Mouse (Mus musculus): ENCODE measurements around the gene A030003K21Rik. TPM values are rescaled to one million over a fixed set of nuclear protein-coding genes. Genes with fewer than 3 reads are reported as not detected.
A peak's percentile ranks its signal among the peaks of the same experiment; 100 is the strongest.
"Not testable (repeated sequence)": the region's sequence is repeated elsewhere in the genome, so short reads cannot be mapped to it uniquely, and the experiment has no call there.

Gene A030003K21Rik
- total RNA-seq (2021): not detected

- DNase-seq (ENCODE audit: low spot score in 2 of 2); intact Hi-C loops (cut with DNase I): not testable (repeated sequence)
Measured at GRCm38 (mm10) chr1:82943295-82943694, at the start of gene A030003K21Rik. A030003K21Rik (minus strand) TSS chr1:82943388.

- intact Hi-C loops (cut with DNase I): no loop called here
- no peak for DNase-seq (ENCODE audit: low spot score in 2 of 2)
Measured at GRCm38 (mm10) chr1:82992093-82992492, 48.9 kb upstream of the A030003K21Rik start.

GRCm38 (mm10) chr1:82991596-82991995 lies 48.4 kb upstream of the A030003K21Rik start:
- intact Hi-C loops (cut with DNase I): no loop called here
- no peak for DNase-seq (ENCODE audit: low spot score in 2 of 2)

GRCm38 (mm10) chr1:82991062-82991461 lies 47.9 kb upstream of the A030003K21Rik start:
- no peak for DNase-seq (ENCODE audit: low spot score in 2 of 2)
- intact Hi-C loops (cut with DNase I): no loop called here

GRCm38 (mm10) chr1:82987530-82988198 lies 44.5 kb upstream of the A030003K21Rik start:
- peak in 1 of 2 experiments; percentile 13 for DNase-seq (ENCODE audit: low spot score in 2 of 2)
- intact Hi-C loops (cut with DNase I): loop anchor here (2.0 to 10.0 kb wide), 2 partner anchors 201 to 433 kb away; no protein-coding TSS in a partner anchor

- intact Hi-C loops (cut with DNase I): loop anchor here (2.0 to 10.0 kb wide), 2 partner anchors 200 to 432 kb away; no protein-coding TSS in a partner anchor
- DNase-seq (ENCODE audit: low spot score in 2 of 2): no peak
Measured at GRCm38 (mm10) chr1:82986738-82987137, 43.5 kb upstream of the A030003K21Rik start.

GRCm38 (mm10) chr1:82977840-82978239 lies 34.7 kb upstream of the A030003K21Rik start:
- intact Hi-C loops (cut with DNase I): no loop called here
- DNase-seq (ENCODE audit: low spot score in 2 of 2): no peak

GRCm38 (mm10) chr1:82975750-82976149 lies 32.6 kb upstream of the A030003K21Rik start:
- no peak for DNase-seq (ENCODE audit: low spot score in 2 of 2)

GRCm38 (mm10) chr1:82974342-82974741 lies 31.2 kb upstream of the A030003K21Rik start:
- intact Hi-C loops (cut with DNase I): no loop called here
- DNase-seq (ENCODE audit: low spot score in 2 of 2): no peak

More at GRCm38 (mm10) chr1:82975750-82976149, 32.6 kb upstream of the A030003K21Rik start:
- intact Hi-C loops (cut with DNase I): no loop called here

GRCm38 (mm10) chr1:82973901-82974300 lies 30.7 kb upstream of the A030003K21Rik start:
- DNase-seq (ENCODE audit: low spot score in 2 of 2): no peak
- intact Hi-C loops (cut with DNase I): no loop called here

GRCm38 (mm10) chr1:82973244-82973643 lies 30.1 kb upstream of the A030003K21Rik start:
- intact Hi-C loops (cut with DNase I): no loop called here
- no peak for DNase-seq (ENCODE audit: low spot score in 2 of 2)

GRCm38 (mm10) chr1:82972046-82972445 lies 28.9 kb upstream of the A030003K21Rik start:
- intact Hi-C loops (cut with DNase I): no loop called here
- no peak for DNase-seq (ENCODE audit: low spot score in 2 of 2)

- intact Hi-C loops (cut with DNase I): no loop called here
- no peak for DNase-seq (ENCODE audit: low spot score in 2 of 2)
Measured at GRCm38 (mm10) chr1:82966413-82966812, 23.2 kb upstream of the A030003K21Rik start.

GRCm38 (mm10) chr1:82959870-82960385 lies 16.7 kb upstream of the A030003K21Rik start, which contains the start of gene Gm47955:
Gm47955 (plus strand) TSS chr1:82960286.
- intact Hi-C loops (cut with DNase I): no loop called here
- no peak for DNase-seq (ENCODE audit: low spot score in 2 of 2)

GRCm38 (mm10) chr1:82955913-82956312 lies 12.7 kb upstream of the A030003K21Rik start, which contains the start of gene Gm7544:
Gm7544 (minus strand) TSS chr1:82956013.
- DNase-seq (ENCODE audit: low spot score in 2 of 2); intact Hi-C loops (cut with DNase I): not testable (repeated sequence)

- DNase-seq (ENCODE audit: low spot score in 2 of 2): no peak
- intact Hi-C loops (cut with DNase I): no loop called here
Measured at GRCm38 (mm10) chr1:82948601-82949000, 5.4 kb upstream of the A030003K21Rik start.

- intact Hi-C loops (cut with DNase I); DNase-seq (ENCODE audit: low spot score in 2 of 2): not testable (repeated sequence)
Measured at GRCm38 (mm10) chr1:82946029-82946428, 2.8 kb upstream of the A030003K21Rik start.

- DNase-seq (ENCODE audit: low spot score in 2 of 2); intact Hi-C loops (cut with DNase I): not testable (repeated sequence)
Measured at GRCm38 (mm10) chr1:82942505-82942904, 683 bp downstream of the A030003K21Rik start.

- intact Hi-C loops (cut with DNase I): no loop called here
- DNase-seq (ENCODE audit: low spot score in 2 of 2): no peak
Measured at GRCm38 (mm10) chr1:82938666-82939065, 4.5 kb downstream of the A030003K21Rik start.

GRCm38 (mm10) chr1:82931326-82931725 lies 11.9 kb downstream of the A030003K21Rik start, which contains the start of gene Gm6217:
Gm6217 (minus strand) TSS chr1:82931399.
- DNase-seq (ENCODE audit: low spot score in 2 of 2); intact Hi-C loops (cut with DNase I): not testable (repeated sequence)

- intact Hi-C loops (cut with DNase I); DNase-seq (ENCODE audit: low spot score in 2 of 2): not testable (repeated sequence)
Measured at GRCm38 (mm10) chr1:82930558-82930957, 12.6 kb downstream of the A030003K21Rik start.

All from left cerebral cortex, postnatal 36 days (tissue).